Mouse (Mus musculus) heart, embryonic 14.5 days (tissue): Measurements from ENCODE around the gene Kcnq1. TPM values are rescaled to one million over a fixed set of nuclear protein-coding genes. Genes with fewer than 3 reads are reported as not detected.

Experiments used
- ATAC-seq: fragments of 200-750 bp; cut with Nextera tagmentation; 2 replicates; pipeline ENCODE4 v1.8.0; 2017; ENCODE audit warnings: low read depth, moderate TSS enrichment; ENCODE audit not compliant: insufficient number of reproducible peaks, insufficient read depth, low FRiP score
- H3K27ac ChIP-seq, 2 experiments: fragments of 200-500 bp in 1 of 2; fragments of 300-500 bp in 1 of 2; sonication (generic) in 1 of 2; replicated peaks in 1 of 2; 2 replicates each; pipeline ENCODE4 v1.5.1; 2012 to 2014; ENCODE audit warnings: low read depth in 2 of 2, low read length in 2 of 2, control low read depth in 1 of 2, mild to moderate bottlenecking in 1 of 2, mixed read lengths in 1 of 2; ENCODE audit not compliant: control insufficient read depth in 1 of 2, insufficient read depth in 1 of 2
- H3K27me3 ChIP-seq: fragments of 300-500 bp; sonication (generic); 2 replicates; pipeline ENCODE4 v1.6.1; 2014; ENCODE audit warnings: mild to moderate bottlenecking, low read length, control low read depth; ENCODE audit not compliant: control insufficient read depth, insufficient read depth
- H3K36me3 ChIP-seq: fragments of 300-500 bp; sonication (generic); 2 replicates; pipeline ENCODE4 v1.6.1; 2014; ENCODE audit warnings: mild to moderate bottlenecking, control low read depth, low read length, mixed read lengths; ENCODE audit not compliant: control insufficient read depth, insufficient read depth
- H3K4me1 ChIP-seq, 2 experiments: fragments of 200-500 bp in 1 of 2; fragments of 300-500 bp in 1 of 2; sonication (generic) in 1 of 2; 2 replicates each; pipeline ENCODE4 v1.6.1; 2012 to 2014; ENCODE audit warnings: low read length in 2 of 2, control low read depth in 1 of 2, mixed read lengths in 1 of 2; ENCODE audit not compliant: control insufficient read depth in 2 of 2, insufficient read depth in 2 of 2
- H3K4me2 ChIP-seq: fragments of 300-500 bp; sonication (generic); 2 replicates; pipeline ENCODE4 v1.6.1; 2014; ENCODE audit warnings: mild to moderate bottlenecking, low read length
- H3K4me3 ChIP-seq, 2 experiments: fragments of 200-500 bp in 1 of 2; fragments of 300-500 bp in 1 of 2; sonication (generic) in 1 of 2; 2 replicates each; pipeline ENCODE4 v1.5.1; 2012 to 2014; ENCODE audit warnings: low read length in 2 of 2, mild to moderate bottlenecking in 2 of 2, control low read depth in 1 of 2, low read depth in 1 of 2, moderate library complexity in 1 of 2; ENCODE audit not compliant: control insufficient read depth in 1 of 2, insufficient read depth in 1 of 2
- H3K9ac ChIP-seq: fragments of 300-500 bp; sonication (generic); 2 replicates; pipeline ENCODE4 v1.6.1; 2014; ENCODE audit warnings: mild to moderate bottlenecking, low read length
- H3K9me3 ChIP-seq: fragments of 300-500 bp; sonication (generic); 2 replicates; pipeline ENCODE4 v1.6.1; 2016; ENCODE audit warnings: low read length, control low read depth; ENCODE audit not compliant: control insufficient read depth
- WGBS: fragments of 180-500 bp; shearing (Covaris S2); extraction: QIAGEN DNeasy Blood & Tissue Kit; methylation state at CpG from one replicate; pipeline ENCODE4 v1.1.7; 2014; 5-methylcytosine and 5-hydroxymethylcytosine counted together
- polyA plus RNA-seq: library from polyadenylated mRNA; unstranded; fragments of >200 nt; fragmentation: Nextera tagmentation; extraction: Ambion mirVana; gene quantifications from 2 replicates; pipeline ENCODE4 v1.2.1, GENCODE M21; 2014

The Kcnq1 gene
- 28.1 and 31.1 TPM in 2 replicates for polyA plus RNA-seq

DNA sequence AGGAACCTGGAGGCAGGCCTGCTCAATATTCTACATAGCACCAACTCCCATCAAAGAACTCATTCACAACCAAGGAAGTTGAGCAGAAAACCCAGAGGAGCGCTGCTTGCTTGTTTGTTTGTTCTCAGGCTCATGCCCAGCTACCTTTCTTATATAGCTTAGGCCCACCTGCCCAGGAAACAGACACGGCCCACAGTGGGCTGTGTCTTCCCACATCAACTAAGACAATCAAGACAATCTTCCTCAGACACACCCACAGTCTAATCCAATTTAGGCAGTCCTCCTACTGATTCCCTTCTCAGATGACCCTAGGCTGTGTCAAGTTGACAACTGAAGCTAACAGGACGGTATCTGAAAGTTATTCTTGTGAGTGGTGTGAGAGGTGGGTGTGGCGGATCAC is at the start of gene Kcnq1:
Kcnq1 (plus strand) TSS at position 301 of the 400 bp plus-strand sequence.
- Histone ChIP-seq H3K4me1 (peaks cover 31 to 42% of the 10 kb centered on the region in 2 experiments), H3K27ac (peak within 1 kb of the TSS in 1 of 2 experiments; percentile 99; a peak in 2 of 4 replicates), H3K4me2 (peak within 1 kb of the TSS; percentile 86), H3K36me3 (0 out of 2 replicates have a peak, but pooled peaks cover 3% of the 10 kb centered on the region), H3K9me3 (no peaks in the 10 kb centered on the region), H3K27me3 (peaks cover 22% of the 10 kb centered on the region), H3K4me3 (peak within 1 kb of the TSS; percentile 62 to 72), H3K9ac (peak within 1 kb of the TSS; percentile 92)
- WGBS: 76% methylated on average over 4 of the region's 4 CpGs
- ATAC-seq: no peak

DNA sequence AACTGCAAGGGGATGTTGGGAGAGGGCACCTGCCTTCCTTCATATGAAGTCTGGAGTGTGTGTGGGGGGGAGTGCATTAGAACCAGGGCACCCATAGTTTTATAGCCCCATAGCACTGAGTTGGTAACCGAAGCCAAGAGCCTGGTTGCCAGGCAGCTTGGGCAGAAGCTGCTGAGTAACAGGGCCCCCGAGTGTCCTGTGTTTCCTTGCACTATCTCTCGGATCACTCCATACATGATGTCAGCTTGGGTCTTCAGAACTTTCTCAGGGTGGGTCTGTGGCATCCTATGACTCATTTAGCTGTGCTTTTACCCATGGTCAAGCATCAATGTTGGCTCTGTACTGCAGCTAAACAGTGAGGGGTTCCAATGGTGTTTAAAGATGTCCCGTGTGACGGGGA is 49.1 kb upstream of the Kcnq1 start:
- Histone ChIP-seq H3K27me3 (no peaks in the 10 kb centered on the region), H3K4me3 (peak overlapping the region in 1 of 2 experiments; percentile 14; a peak in 1 of 4 replicates), H3K27ac (peak overlapping the region; percentile 94 to 99), H3K4me1 (peaks cover 52 to 75% of the 10 kb centered on the region in 2 experiments), H3K4me2 (peak overlapping the region; percentile 92), H3K9ac (peak overlapping the region; percentile 67), H3K9me3 (no peaks in the 10 kb centered on the region), H3K36me3 (peaks cover 60% of the 10 kb centered on the region)
- no peak for ATAC-seq
- WGBS: 47% methylated on average over 5 of the region's 5 CpGs

DNA sequence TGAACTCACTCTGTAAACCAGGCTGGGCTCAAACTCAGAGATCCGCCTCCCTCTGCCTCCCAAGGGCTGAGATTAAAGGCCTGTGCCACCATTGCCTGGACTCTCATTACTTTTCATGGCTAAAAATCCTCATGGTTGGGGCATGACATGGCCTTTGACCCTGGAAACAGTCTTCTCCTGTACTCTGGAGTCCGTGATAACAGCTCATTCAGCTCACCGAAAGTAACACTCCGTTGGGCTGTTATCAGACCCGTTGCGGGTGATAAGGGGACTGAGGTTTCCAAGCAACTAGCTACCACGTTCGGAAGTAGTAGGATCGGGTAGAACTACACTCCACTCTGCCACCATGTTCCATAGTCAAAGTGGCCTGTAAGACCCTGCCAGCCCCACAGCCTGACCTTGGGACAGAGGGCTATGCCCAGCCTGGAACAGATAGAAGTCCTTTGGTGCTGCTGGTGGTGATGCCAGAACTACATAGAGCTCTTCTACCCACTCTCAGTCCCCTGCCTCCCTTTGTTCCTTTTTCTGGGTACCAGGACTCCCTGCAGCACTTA is 48.4 kb upstream of the Kcnq1 start:
- Histone ChIP-seq H3K9me3 (no peaks in the 10 kb centered on the region), H3K27me3 (no peaks in the 10 kb centered on the region), H3K9ac (peak overlapping the region; percentile 67), H3K36me3 (peaks cover 67% of the 10 kb centered on the region), H3K4me3 (peak overlapping the region; percentile 13 to 14; a peak in 2 of 4 replicates), H3K4me1 (peaks cover 55 to 73% of the 10 kb centered on the region in 2 experiments), H3K4me2 (peak overlapping the region; percentile 92), H3K27ac (peak overlapping the region; percentile 94 to 99)
- ATAC-seq: no peak
- 8% methylated on average over 9 of the region's 9 CpGs for WGBS

DNA sequence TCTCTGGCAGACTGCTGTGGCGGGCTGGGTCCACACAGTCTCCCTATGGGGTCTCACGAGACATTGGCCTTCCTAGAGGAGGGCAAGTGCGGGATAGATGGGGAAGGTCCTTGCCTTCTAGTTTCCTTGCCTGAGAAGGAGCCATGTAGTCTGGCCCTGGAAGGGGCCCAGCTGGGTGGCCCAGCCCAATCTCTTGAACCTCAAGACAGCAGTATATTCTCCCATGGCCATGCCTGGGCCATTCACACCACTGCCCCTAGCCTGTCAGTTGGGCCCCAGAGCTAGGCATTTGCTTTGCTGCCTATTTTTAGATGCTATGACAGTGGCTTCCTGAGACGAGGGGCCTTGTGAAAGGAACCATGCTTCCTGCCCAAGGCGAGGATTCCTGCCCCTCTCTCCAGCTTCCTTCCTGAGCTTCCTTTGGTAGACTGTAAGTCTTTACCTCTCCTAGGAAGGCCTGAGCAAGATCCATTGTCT is 47.9 kb upstream of the Kcnq1 start:
- Histone ChIP-seq H3K4me2 (peak overlapping the region; percentile 92), H3K4me1 (peaks cover 55 to 73% of the 10 kb centered on the region in 2 experiments), H3K4me3 (peak overlapping the region; percentile 13 to 14; a peak in 3 of 4 replicates), H3K36me3 (peaks cover 72% of the 10 kb centered on the region), H3K9me3 (no peaks in the 10 kb centered on the region), H3K27ac (peak overlapping the region; percentile 94 to 99), H3K9ac (peak overlapping the region; percentile 67), H3K27me3 (no peaks in the 10 kb centered on the region)
- WGBS: 5% methylated on average over 5 of the region's 5 CpGs
- peak; percentile 62 for ATAC-seq

DNA sequence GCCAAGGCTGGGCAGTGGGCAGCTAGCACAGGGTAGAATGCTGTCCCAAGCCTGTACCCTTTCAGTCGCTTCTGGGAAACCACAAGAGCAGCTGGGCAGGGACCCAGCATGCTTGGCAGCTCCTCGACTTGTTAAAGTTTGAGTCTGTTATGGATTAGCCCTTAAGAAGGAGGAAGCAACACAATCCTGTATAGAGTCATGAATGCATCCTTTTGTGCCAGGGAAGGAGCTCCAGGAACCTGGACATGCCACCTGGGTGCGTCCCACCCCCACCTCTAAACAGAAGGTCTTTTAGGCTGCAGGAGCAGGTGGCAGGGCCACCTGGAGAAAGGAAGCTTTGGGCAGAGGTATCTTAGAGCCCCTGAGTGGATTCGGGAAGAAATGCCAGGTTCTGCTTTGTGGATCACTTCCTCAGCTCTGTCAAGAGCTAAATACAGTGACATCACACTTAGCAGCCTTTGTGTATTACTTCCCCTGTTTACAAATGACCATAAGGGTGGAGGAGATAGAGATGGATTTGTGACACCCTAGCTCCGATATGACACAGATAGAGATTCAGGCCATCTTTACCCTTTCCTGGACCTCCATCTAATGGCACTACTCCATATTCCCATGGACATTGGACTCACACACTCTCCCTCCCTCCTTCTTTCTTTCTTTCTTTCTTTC is 46.8 kb upstream of the Kcnq1 start:
- peak overlapping the region; percentile 92 for H3K4me2 ChIP-seq
- peaks cover 81% of the 10 kb centered on the region for H3K36me3 ChIP-seq
- no peak for ATAC-seq
- peaks cover 53 to 70% of the 10 kb centered on the region in 2 experiments for H3K4me1 ChIP-seq
- peak overlapping the region; percentile 94 to 99 for H3K27ac ChIP-seq
- WGBS: 50% methylated on average over 5 of the region's 5 CpGs
- no peaks in the 10 kb centered on the region for H3K27me3 ChIP-seq
- no peaks in the 10 kb centered on the region for H3K9me3 ChIP-seq
- no peak overlapping the region for H3K4me3 ChIP-seq
- peak overlapping the region; percentile 67 for H3K9ac ChIP-seq

DNA sequence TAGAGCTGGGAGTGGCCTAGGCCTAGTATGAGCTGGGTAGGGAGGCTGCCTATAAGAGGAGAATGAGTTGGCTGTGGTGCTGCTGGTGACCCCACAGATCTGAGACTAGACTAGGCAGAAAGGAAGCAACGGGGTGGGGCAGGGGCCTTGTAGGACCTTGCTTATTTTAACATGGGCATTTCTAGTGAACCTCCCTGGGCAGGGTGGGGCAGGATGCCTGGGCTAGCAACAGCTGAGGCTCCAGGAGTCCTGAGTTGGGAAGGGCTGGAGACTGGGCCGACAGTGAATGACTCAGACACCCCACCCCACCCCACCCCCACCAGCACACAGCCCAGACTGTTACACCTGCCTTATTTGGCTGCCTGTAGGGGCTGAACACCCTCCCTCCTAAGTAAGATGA is 43.5 kb upstream of the Kcnq1 start:
- Histone ChIP-seq H3K36me3 (peaks cover 86% of the 10 kb centered on the region), H3K4me3 (no peak overlapping the region), H3K4me1 (peaks cover 20 to 40% of the 10 kb centered on the region in 2 experiments), H3K27me3 (no peaks in the 10 kb centered on the region), H3K4me2 (no peak overlapping the region), H3K9me3 (no peaks in the 10 kb centered on the region), H3K27ac (no peak overlapping the region), H3K9ac (no peak overlapping the region; the same call in 1 of the 2 replicates)
- WGBS: 49% methylated on average over 2 of the region's 2 CpGs
- ATAC-seq: no peak

DNA sequence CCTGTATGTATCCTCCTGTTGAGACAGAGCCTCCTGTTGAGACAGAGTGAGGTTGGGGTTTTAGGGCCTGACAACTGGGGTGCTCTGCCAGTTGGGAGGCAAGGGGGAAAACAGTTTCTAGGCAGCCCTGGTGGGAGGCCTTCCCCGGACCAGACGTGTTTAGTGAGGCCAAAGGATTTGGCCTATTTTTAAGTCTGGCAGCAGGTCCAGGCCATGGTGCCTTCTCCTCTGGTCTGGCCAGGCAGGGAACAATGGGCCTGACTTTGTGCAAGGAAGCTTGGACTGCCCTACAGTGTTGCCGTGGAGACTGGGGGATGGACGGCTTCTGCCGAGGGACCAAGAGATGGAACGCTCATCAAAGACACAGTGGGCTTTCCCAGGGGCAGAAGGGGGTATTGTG is 41.9 kb upstream of the Kcnq1 start:
- WGBS: 78% methylated on average over 6 of the region's 6 CpGs
- H3K4me1 ChIP-seq: peaks cover 11 to 35% of the 10 kb centered on the region in 2 experiments
- no peaks in the 10 kb centered on the region for H3K9me3 ChIP-seq
- no peak overlapping the region for H3K4me2 ChIP-seq
- ATAC-seq: no peak
- H3K4me3 ChIP-seq: no peak overlapping the region
- no peak overlapping the region for H3K9ac ChIP-seq
- no peak overlapping the region for H3K27ac ChIP-seq
- no peaks in the 10 kb centered on the region for H3K27me3 ChIP-seq
- H3K36me3 ChIP-seq: peaks cover 93% of the 10 kb centered on the region
